Mouse (Mus musculus): ENCODE results near the gene Dlgap3.

The Dlgap3 gene

GRCm38 (mm10) chr4:127177961-127178360 is 9.0 kb downstream of the Dlgap3 start:
- peak; percentile 6 for DNase-seq

GRCm38 (mm10) chr4:127178671-127179070 is 9.7 kb downstream of the Dlgap3 start:
- peak; percentile 30 for DNase-seq

DNA sequence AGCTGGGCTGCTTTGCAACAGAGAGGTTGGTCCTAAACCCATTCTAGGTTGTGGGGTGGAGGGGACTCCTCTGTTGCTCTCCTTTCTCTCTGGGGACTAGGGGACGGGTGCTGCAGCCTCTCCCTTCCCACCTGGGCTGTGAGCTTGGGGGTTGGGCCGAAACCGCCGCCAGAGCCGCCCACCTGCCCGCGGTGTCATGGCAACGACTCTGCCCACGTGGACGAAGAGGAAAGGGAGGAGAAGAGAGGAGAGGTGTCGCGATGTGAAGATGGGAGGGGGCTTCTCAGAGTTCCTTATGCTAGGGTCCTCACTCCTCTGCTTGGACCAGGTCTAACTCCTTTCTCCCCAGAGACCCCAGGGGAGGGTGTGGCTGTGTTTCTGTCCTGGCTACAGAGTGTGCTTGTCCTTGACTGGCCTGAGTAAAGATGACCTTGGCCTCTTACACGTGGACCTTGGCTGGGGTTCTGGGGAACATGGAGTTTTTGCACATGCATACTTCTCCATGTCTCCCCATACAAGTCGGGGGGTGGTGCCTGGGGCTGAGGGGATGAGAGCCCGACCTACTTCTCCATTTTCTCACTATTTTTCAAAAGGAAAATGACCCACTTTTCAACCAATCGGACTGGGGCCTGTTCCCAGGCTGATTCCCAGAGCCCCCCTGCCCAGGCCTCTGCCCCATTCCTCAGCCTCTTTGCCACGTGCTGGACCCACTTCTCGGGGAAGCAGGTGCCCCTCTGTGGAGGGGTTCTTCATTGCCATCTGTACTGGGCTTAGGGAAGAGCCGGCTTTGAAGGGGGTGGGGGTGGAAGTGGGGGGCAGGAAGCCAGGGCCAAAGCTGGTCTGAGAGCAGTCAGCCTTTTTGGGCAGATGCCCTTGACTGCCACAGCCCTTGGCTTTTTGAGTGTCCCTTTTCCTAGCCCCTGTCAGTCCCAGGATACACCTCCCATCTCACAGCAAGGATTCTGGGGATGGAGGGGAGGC is 10.8 kb downstream of the Dlgap3 start:
- peak; percentile 49 for DNase-seq

GRCm38 (mm10) chr4:127180450-127180840 is 11.4 kb downstream of the Dlgap3 start:
- no peak for DNase-seq

DNA sequence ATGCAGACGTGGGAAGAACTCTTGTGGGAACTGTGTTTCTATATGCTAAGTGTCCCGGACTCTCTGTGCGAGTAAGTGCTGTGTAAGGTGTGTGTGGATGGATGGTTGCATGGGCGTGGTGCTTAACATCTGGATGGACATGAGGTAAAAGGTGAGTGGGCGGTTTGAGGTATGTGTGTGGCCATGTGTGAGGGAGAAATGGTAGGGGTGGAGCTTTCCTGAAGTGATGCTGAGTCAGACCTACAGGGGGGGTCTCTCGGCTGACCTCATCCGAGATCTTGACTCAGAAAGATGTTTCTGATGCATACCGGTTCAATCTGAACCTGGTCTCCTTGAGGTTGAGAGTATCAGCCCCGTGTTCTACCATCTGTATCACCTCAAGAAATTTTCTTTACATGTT is 12.0 kb downstream of the Dlgap3 start:
- peak; percentile 12 for DNase-seq

DNA sequence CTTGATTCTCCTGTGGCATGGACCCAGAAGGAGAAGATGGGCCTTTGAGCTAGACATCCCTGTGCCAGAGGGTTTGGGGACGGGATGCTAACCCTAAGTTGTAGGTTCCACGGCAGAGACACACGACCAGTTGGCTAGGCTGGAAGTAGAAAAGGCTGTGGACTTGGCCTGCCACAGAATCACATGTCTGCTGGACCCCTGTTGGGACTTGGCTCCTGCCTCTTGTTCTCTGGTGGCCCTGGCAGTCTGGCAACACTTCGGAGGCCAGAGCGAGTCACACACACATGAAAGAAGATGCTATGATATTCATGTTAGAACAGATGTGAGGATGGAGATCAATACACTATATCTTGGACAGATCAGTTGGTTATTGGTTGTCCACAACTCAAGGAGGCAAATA is 14.9 kb downstream of the Dlgap3 start:
- peak; percentile 92 for DNase-seq

GRCm38 (mm10) chr4:127190921-127191320 is 21.9 kb downstream of the Dlgap3 start:
- no peak for DNase-seq

DNA sequence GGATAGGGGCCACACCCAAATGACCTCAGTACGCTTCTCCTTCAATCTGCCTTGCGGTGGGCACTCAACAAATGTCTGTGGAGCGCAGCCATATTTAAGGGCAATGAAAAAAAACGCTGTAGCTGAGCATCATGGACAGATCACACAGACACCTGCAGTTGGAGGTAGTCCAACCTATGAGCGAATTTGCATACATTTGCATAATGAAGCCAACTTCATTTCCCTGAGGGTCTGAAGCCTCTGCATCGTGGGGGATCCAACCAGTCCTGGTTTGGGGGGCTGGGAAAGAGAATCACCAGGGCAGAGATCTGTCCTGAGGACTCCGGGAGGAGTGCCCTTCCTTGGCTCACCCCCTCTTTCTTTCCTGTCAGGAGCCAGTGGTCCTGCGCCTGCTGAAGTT is 23.7 kb downstream of the Dlgap3 start:
- peak; percentile 66 for DNase-seq

DNA sequence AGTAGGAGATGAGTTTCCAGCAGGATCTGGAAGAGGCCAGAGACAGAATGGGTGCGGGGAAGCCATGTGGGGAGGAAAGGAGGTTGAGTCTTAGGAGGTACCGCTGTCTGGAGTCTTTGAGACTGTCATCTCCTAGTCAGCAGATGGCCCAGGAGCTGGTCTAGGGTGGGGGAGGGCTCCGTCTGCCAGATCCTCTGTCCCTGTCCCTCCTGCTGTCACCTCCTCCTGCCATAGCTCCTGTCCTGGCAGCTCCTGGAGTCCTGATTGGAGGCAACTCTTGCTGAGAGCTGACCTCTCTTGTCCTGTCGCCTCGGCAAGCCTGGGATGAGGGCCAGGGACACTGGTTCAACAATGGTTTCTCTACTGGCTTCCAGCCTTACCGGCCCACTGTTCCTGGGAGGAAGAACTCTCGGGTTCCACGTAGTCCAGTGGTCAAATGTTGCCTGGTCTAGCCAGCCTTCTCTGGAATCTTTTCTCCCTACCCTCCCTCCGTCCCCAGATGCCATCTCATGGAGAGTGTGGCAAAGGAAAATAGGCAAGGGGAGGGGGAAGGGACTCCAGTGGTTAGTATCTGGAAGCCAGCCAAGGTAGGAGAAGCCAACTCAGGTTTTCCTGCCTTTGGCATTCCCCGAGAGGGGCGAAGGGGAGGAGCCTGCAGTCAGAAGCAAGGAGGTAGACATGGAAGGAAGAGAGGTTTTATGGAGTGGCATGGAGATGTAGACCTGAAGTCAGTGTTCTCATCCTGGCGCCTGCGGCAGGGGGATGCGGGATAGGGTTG is 24.6 kb downstream of the Dlgap3 start:
- peak; percentile 100 for DNase-seq

- peak; percentile 75 for DNase-seq
Measured at GRCm38 (mm10) chr4:127194477-127195269, 25.7 kb downstream of the Dlgap3 start.

- DNase-seq = no peak
Measured at GRCm38 (mm10) chr4:127198609-127199008, 29.6 kb downstream of the Dlgap3 start.

- DNase-seq = peak; percentile 53
Measured at GRCm38 (mm10) chr4:127199406-127199805, 30.4 kb downstream of the Dlgap3 start.

DNA sequence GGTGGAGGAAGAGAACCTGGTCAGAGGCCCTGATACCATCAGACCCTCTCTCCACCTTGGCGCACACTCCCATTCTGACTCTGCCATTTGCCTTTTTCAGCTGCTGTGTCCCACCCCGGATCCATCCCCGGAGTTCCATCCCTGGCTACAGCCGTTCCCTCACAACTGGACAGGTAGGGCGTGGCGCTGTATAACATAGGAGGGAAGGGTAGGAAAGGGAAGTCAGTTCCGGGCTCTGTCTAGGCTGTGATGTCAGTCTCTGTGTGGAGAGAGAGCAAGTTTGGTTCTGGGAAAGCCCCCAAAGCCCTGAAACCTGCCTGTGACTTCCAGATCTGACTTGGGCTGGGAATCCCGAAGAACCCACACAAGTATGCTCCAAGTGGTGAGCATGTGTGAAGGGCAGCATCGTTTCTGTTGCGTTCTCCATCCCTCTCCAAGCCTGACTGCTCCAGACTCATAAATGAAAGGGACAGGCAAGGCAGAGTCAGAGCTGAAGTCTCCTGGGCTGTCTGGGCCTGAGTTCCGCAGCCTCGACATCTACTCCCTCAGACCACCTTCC is 31.2 kb downstream of the Dlgap3 start:
- peak; percentile 32 for DNase-seq

DNA sequence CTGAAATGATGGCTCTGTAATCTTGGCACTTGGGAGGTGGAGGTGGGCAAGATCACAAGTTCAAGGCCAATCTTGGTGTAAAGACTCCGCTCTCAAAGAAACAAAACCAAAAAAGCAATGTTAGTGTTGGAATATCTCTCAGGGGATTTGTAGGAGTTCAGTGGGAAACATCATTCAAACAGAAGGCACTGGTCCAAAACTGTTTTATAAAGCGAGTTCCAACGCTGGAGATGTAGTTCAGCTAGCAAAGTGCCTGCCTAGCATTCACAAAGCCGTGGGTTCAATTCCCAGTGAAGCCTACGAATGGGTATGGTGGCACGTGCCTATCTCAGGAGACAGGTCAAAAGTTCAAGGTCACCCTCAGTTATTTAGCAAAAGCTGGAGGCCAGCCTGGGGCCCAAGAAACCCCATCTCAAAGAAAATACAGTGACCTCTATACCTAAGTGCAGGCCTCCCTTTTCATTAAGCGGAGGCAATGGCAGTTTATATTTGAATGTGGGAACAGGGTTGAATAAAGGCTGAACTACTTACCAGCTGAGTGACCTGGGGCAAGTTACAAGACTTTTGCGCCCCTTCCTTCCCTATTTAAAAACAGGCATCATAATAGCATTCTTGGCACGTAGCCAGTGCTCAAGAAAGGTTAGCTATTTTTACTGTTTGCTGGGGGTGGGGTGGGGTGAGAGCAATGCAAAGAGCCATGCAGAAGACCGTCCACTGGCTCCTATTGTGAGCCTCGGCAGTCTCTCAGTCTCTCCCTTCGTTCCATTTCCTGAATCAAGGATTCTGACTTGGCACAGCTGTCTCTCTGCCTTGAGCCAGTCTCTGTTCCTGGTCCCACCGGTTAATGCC is 32.0 kb downstream of the Dlgap3 start:
- DNase-seq = no peak

GRCm38 (mm10) chr4:127203081-127203480 is 34.1 kb downstream of the Dlgap3 start:
- DNase-seq = no peak

- no peak for DNase-seq
Measured at GRCm38 (mm10) chr4:127211318-127211717, 42.3 kb downstream of the Dlgap3 start.

DNA sequence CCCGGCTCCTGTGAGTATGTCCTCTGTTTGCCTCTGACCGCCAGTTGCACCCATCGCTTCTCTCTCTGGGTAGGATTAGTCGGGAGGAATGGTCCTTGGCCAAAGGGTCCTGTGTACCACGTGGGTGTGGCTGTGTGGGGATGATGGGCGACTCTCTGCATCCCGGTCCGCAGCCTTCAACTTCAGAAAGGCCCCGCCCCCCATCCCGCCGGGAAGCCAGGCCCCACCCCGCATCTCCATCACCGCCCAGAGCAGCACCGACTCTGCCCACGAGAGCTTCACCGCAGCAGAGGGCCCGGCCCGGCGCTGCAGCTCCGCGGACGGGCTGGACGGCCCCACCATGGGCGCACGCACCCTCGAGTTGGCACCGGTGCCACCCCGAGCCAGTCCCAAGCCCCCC is 45.5 kb downstream of the Dlgap3 start:
- DNase-seq = peak; percentile 46

- DNase-seq = peak; percentile 68
Measured at GRCm38 (mm10) chr4:127215103-127215502, 46.1 kb downstream of the Dlgap3 start.

DNA sequence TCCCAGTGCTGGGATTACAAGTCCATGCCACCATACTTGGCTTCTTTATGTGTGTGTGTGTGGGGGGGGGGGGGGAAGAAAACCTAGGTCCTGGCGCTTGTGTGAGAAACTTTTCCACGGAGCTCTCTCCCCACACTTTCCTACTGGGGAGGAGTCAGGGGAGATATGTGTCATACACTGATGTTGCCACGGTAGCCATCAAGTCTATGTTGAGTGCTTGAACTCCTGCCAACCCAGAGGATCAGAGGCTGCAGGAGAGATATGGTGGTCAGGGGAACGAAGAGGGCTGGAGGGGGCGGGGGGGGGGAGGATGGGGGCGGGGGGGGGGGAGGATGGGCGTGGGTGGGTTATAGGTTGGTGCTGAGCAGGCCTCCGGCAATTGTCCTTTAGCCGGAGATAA is 46.8 kb downstream of the Dlgap3 start:
- DNase-seq = no peak

GRCm38 (mm10) chr4:127216251-127216651 is 47.2 kb downstream of the Dlgap3 start:
- peak; percentile 83 for DNase-seq

- DNase-seq = no peak
Measured at GRCm38 (mm10) chr4:127217048-127217447, 48.0 kb downstream of the Dlgap3 start.

DNA sequence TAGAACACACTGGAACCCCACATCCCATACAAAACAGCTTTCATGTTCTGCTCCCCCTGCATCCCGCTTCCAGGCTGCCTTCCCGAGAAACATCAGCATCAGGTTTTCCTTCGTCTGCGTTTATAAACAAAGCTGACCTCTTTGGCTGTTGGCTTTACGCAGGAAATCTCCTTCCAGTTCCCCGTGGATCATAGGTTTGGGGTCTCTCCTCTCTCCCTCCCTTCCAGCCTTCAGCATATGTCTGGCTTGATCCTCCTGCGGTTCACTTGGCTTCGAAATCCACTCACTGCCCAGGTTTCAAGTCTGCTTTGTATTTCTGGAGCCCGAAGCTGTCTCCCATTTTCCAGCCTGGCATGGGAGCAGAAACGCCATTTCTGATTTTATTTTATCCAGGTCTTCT is 54.3 kb downstream of the Dlgap3 start:
- peak; percentile 79 for DNase-seq

Measured in cerebellum, adult 11-12 months (tissue).